Mouse (Mus musculus) heart, adult 2 months (tissue): ENCODE results near the gene Gmnn.
A peak's percentile ranks its signal among the peaks of the same experiment; 100 is the strongest.

Source experiments
- CTCF ChIP-seq: fragments of 200-600 bp; IDR thresholded peaks from 2 replicates; pipeline ENCODE4 v1.8.1; 2022; ENCODE audit warnings: antibody characterized with exemption, mild to moderate bottlenecking, moderate library complexity
- EP300 ChIP-seq: fragments of 200-500 bp; IDR thresholded peaks from 2 replicates; pipeline ENCODE4 v1.6.1; 2011; ENCODE audit warnings: low read depth, low read length, control low read depth; ENCODE audit not compliant: insufficient read depth
- POLR2A ChIP-seq: fragments of 200-500 bp; IDR thresholded peaks from 2 replicates; pipeline ENCODE4 v1.6.1; 2011; ENCODE audit warnings: mild to moderate bottlenecking, low read depth, low read length, control low read depth; ENCODE audit not compliant: insufficient read depth

- TF ChIP-seq POLR2A (no peak), CTCF (no peak), EP300 (peak; percentile 80)
Observed at GRCm38 (mm10) chr13:24786014-24786490, 24.3 kb upstream of the Gmnn start.
